Mouse (Mus musculus) midbrain, embryonic 12.5 days (tissue): ENCODE measurements around the gene Tenm3. TPM values are rescaled to one million over a fixed set of nuclear protein-coding genes. Genes with fewer than 3 reads are reported as not detected.

Experiments used
- ATAC-seq: fragments of 200-750 bp; cut with Nextera tagmentation; 2 replicates; pipeline ENCODE4 v1.8.0; 2017; ENCODE audit warnings: low read depth, moderate TSS enrichment, moderate library complexity; ENCODE audit not compliant: low FRiP score
- H3K27ac ChIP-seq: fragments of 300-500 bp; sonication (generic); replicated peaks from 2 replicates; pipeline ENCODE4 v1.5.1; 2016; ENCODE audit warnings: mild to moderate bottlenecking
- H3K27me3 ChIP-seq: fragments of 300-500 bp; sonication (generic); 2 replicates; pipeline ENCODE4 v1.6.1; 2016; ENCODE audit warnings: mild to moderate bottlenecking
- H3K36me3 ChIP-seq: fragments of 300-500 bp; sonication (generic); 2 replicates; pipeline ENCODE4 v1.6.1; 2016
- H3K4me1 ChIP-seq: fragments of 300-500 bp; sonication (generic); 2 replicates; pipeline ENCODE4 v1.6.1; 2016
- H3K4me2 ChIP-seq: fragments of 300-500 bp; sonication (generic); replicated peaks from 2 replicates; pipeline ENCODE4 v1.6.1; 2016; ENCODE audit warnings: mild to moderate bottlenecking, moderate library complexity
- H3K4me3 ChIP-seq: fragments of 300-500 bp; sonication (generic); 2 replicates; pipeline ENCODE4 v1.5.1; 2016; ENCODE audit warnings: mild to moderate bottlenecking
- H3K9ac ChIP-seq: fragments of 300-500 bp; sonication (generic); replicated peaks from 2 replicates; pipeline ENCODE4 v1.6.1; 2016; ENCODE audit warnings: mild to moderate bottlenecking, moderate library complexity
- H3K9me3 ChIP-seq: fragments of 300-500 bp; sonication (generic); 2 replicates; pipeline ENCODE4 v1.6.1; 2016; ENCODE audit warnings: mild to moderate bottlenecking
- WGBS: fragments of 180-500 bp; shearing (Covaris S2); methylation state at CpG from one replicate; pipeline ENCODE4 v1.1.7; 2016; 5-methylcytosine and 5-hydroxymethylcytosine counted together
- polyA plus RNA-seq: library from polyadenylated mRNA; unstranded; fragments of >200 nt; fragmentation: Nextera tagmentation; extraction: Ambion mirVana; gene quantifications from 2 replicates; pipeline ENCODE4 v1.2.1, GENCODE M21; 2016

Gene Tenm3
- polyA plus RNA-seq, 1 experiment from 2014 or later, result 63.9 TPM

DNA sequence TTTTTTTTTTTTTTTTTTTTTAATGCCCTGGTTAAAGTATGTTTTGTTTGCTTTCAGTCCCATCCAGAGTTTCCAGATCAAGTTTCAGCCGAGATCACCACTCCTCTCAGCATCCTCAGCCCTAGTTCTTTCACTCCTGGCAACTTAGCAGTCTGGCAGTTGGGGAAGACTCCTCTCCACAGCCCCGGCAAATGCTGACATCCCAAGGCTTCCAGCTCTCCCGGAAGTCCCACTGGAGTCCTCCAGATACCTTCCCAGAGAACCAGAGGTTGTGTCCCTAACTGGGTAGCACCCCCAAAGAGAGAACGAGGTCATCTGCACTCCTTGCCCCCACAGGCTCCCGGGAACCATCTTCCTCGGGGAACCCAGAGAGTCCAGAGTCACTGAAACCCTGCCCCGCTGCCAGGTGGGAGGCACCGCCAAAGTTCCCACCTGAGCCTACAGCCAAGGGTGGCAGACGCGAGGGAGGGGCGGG lies 1.2 kb downstream of the Tenm3 start:
- H3K27me3 ChIP-seq, result peaks cover 39% of the 10 kb centered on the region
- H3K4me2 ChIP-seq, result peak overlapping the region; percentile 84
- H3K9ac ChIP-seq, result peak overlapping the region; percentile 91
- 0% methylated on average over 11 of the region's 11 CpGs for WGBS
- peaks cover 31% of the 10 kb centered on the region for H3K4me1 ChIP-seq
- peak overlapping the region; percentile 94 for H3K27ac ChIP-seq
- H3K36me3 ChIP-seq, result no peaks in the 10 kb centered on the region
- peak; percentile 2; the same call in 1 of the 2 replicates for ATAC-seq
- H3K4me3 ChIP-seq, result peak overlapping the region; percentile 82
- H3K9me3 ChIP-seq, result no peaks in the 10 kb centered on the region

DNA sequence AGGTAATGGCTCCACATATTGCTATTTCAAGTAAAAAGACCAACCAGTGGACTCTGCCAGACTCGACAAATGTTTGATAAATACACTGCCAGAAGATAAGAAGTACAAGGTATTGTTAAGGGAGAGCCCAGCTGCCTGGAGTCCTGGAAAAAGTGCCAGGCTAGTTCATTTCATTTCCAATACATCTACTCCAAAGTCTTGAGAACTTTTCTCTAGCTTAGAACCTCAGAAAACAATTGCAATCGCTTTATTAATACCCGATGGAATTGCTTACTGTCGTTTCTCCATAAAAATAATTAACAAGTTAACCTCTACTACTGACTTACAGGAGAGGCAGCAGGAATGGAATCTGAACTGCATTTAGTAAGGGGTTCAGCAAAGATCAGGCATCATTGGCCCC lies 1.7 kb downstream of the Tenm3 start:
- Histone ChIP-seq H3K4me2 (peak overlapping the region; percentile 84), H3K9ac (peak overlapping the region; percentile 91)
- no peak for ATAC-seq

DNA sequence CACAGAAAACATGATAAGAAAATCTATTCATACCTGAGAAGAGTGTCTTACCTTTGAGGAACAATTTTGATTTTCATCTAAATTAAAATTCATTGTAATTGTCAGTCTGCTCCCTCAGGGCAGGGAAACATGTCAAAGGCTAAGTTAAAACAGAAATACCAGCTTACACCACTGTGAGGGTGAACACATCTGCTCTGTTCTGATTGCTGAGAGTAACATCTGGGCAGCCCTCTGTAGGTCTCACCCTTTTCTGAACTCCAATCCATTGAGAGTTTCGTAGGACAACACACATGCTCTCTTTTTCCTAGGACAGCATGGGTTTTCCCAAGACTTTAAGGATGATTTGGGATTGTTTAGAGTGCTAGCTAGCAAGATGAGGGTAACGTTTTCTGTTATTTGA lies 8.0 kb downstream of the Tenm3 start:
- 48% methylated on average over 2 of the region's 2 CpGs for WGBS
- Histone ChIP-seq H3K9ac (no peak overlapping the region), H3K9me3 (no peaks in the 10 kb centered on the region), H3K4me3 (no peak overlapping the region), H3K27me3 (peaks cover 4% of the 10 kb centered on the region; the same call in 1 of the 2 replicates), H3K36me3 (no peaks in the 10 kb centered on the region), H3K4me2 (no peak overlapping the region), H3K4me1 (peaks cover 9% of the 10 kb centered on the region), H3K27ac (no peak overlapping the region)
- 0 out of 2 replicates have a peak, but pooled peaks have one; percentile 38 for ATAC-seq

More for the DNA sequence above, 1.7 kb downstream of the Tenm3 start:
- Histone ChIP-seq H3K4me3 (peak overlapping the region; percentile 82), H3K9me3 (no peaks in the 10 kb centered on the region), H3K27me3 (peaks cover 34% of the 10 kb centered on the region), H3K27ac (peak overlapping the region; percentile 94), H3K36me3 (no peaks in the 10 kb centered on the region), H3K4me1 (peaks cover 29% of the 10 kb centered on the region)
- 10% methylated on average over 4 of the region's 4 CpGs for WGBS

DNA sequence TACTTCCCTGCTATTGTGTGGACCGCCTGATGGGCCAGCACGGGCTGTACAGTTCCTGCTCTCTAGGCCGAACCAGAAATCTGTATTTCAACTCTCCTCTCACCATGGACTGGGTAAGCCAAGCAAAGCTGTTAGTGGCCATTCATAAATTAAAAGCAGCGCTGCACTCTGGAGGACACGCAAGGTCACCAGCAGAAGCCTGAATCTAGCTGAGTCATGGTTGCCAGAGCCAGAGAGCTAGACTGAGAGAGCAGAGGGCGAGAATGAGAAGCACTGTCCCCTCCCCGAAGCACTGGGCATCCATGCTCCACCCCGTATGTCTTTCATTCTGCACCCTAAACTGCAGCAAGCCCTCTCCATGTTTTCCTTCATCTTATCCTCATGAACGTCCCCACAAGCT lies 16.3 kb downstream of the Tenm3 start:
- Histone ChIP-seq H3K27me3 (no peaks in the 10 kb centered on the region), H3K27ac (no peak overlapping the region), H3K9me3 (no peaks in the 10 kb centered on the region), H3K36me3 (no peaks in the 10 kb centered on the region), H3K4me1 (no peaks in the 10 kb centered on the region), H3K4me3 (no peak overlapping the region), H3K4me2 (no peak overlapping the region), H3K9ac (no peak overlapping the region)
- 62% methylated on average over 9 of the region's 9 CpGs for WGBS
- peak; percentile 23; the same call in 1 of the 2 replicates for ATAC-seq

DNA sequence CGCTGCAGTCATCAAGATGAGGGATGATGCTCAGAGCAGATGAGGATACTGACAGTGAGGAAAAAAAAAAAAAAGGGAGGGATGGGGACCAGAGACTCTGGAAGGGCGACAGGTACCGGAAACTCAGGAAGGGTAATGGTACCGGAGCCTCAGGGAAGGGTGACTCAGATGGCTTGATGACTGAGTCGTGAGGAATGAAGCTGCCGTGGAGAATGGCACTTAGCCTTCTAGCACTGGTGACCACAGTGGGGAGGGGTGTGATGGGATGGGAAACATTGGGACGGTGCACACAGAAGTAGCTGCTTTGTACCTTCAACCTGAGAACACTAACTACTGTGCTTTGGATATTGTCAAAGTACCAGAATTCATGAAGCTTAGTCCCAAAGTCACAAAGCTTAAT lies 18.1 kb downstream of the Tenm3 start:
- Histone ChIP-seq H3K4me1 (no peaks in the 10 kb centered on the region), H3K36me3 (no peaks in the 10 kb centered on the region), H3K4me3 (no peak overlapping the region), H3K9ac (no peak overlapping the region), H3K27me3 (no peaks in the 10 kb centered on the region), H3K27ac (no peak overlapping the region), H3K9me3 (no peaks in the 10 kb centered on the region), H3K4me2 (no peak overlapping the region)
- ATAC-seq, result no peak
- 88% methylated on average over 7 of the region's 7 CpGs for WGBS

DNA sequence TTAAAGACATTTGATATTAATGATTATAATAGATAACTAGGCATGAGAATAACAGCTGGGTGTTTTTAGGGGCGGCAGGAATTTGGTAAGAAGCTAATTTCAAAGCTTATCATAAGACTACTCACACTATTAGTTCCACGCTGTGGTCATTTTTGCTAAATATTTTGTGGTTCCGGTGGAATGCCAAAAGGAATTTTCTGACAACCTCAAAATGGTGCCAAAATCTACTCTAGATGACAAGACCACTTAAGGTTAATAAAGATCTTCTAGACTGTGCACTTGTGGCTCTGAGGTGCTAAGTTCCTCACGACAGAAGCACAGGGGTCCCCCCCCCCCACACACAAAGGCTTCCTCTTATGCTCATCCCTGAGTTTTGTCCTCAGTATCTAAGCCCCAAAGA lies 21.5 kb downstream of the Tenm3 start:
- Histone ChIP-seq H3K4me3 (no peak overlapping the region), H3K9ac (no peak overlapping the region), H3K27ac (no peak overlapping the region), H3K9me3 (no peaks in the 10 kb centered on the region), H3K27me3 (no peaks in the 10 kb centered on the region), H3K4me1 (peaks cover 3% of the 10 kb centered on the region; the same call in 1 of the 2 replicates), H3K4me2 (no peak overlapping the region), H3K36me3 (no peaks in the 10 kb centered on the region)
- ATAC-seq, result no peak
- WGBS, result 84% methylated on average over 4 of the region's 4 CpGs

DNA sequence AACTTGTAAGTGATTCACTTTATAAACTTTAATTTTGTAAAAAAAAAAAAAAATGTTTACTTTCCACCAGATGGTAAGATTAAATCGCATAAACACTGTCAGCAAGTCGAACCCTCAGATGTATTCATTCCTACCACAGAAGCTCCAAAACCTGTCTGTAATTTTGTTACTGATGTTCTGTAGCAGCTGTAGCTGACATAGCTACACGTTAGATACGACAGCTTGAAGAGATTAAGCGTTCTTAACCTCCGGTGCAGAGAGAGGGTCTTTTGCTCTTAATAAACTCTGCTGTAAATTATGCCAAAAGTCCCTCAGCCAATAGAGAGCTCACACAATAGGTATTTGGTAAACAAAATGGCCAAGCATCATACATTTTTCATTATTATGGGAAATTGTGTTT lies 23.8 kb downstream of the Tenm3 start:
- H3K4me3 ChIP-seq, result no peak overlapping the region
- peaks cover 5% of the 10 kb centered on the region; the same call in 1 of the 2 replicates for H3K4me1 ChIP-seq
- no peaks in the 10 kb centered on the region for H3K9me3 ChIP-seq
- 0 out of 2 replicates have a peak, but pooled peaks cover 2% of the 10 kb centered on the region for H3K36me3 ChIP-seq
- WGBS, result 28% methylated on average over 6 of the region's 6 CpGs
- H3K27ac ChIP-seq, result no peak overlapping the region
- H3K27me3 ChIP-seq, result no peaks in the 10 kb centered on the region
- no peak for ATAC-seq
- H3K9ac ChIP-seq, result no peak overlapping the region
- no peak overlapping the region for H3K4me2 ChIP-seq

DNA sequence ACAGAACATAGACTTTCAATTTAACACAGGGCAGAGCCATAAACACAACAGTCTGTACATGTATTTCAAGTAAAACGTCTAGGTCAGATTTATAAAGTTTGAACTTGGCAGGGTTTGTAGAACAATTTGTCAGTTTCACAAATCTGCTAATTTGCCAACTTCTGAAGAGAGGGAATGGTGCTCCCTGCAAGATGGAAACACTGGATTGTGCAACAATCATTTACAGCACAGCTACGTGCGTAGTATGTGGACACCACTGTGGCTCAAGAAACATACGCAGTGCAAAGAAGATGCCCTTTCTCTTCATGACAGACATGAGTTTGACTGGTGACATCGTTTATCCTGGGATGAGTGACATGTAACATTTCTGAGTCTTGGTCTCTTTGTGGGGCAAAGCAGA lies 24.4 kb downstream of the Tenm3 start:
- Histone ChIP-seq H3K36me3 (0 out of 2 replicates have a peak, but pooled peaks cover 2% of the 10 kb centered on the region), H3K4me1 (peaks cover 5% of the 10 kb centered on the region; the same call in 1 of the 2 replicates), H3K9ac (no peak overlapping the region), H3K4me3 (no peak overlapping the region), H3K4me2 (no peak overlapping the region), H3K9me3 (no peaks in the 10 kb centered on the region), H3K27me3 (no peaks in the 10 kb centered on the region), H3K27ac (no peak overlapping the region)
- no peak for ATAC-seq
- 77% methylated on average over 5 of the region's 5 CpGs for WGBS

DNA sequence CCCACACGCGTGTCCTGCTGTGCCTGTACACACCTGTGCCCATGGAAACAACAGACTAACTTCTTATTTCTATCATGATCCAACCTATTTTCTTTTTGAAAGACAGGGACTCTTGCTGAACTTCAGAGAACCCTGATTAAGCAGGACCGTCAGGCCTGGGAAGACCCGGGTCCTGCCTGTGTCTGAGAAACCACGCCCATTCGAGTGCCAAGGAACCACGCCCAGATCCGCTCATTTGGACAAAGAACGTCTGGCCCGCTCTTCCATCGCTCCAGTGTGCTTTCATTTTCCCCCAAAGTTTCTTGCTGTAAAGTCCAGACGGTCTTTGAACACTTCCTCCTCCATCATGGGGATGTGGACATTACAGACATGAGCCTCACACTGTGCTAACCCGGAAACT lies 26.8 kb downstream of the Tenm3 start:
- peaks cover 8% of the 10 kb centered on the region; the same call in 1 of the 2 replicates for H3K4me1 ChIP-seq
- no peak overlapping the region for H3K27ac ChIP-seq
- no peaks in the 10 kb centered on the region for H3K27me3 ChIP-seq
- H3K9me3 ChIP-seq, result no peaks in the 10 kb centered on the region
- H3K4me3 ChIP-seq, result no peak overlapping the region
- H3K36me3 ChIP-seq, result 0 out of 2 replicates have a peak, but pooled peaks cover 2% of the 10 kb centered on the region
- H3K4me2 ChIP-seq, result no peak overlapping the region
- WGBS, result 62% methylated on average over 13 of the region's 13 CpGs
- no peak overlapping the region for H3K9ac ChIP-seq
- ATAC-seq, result no peak

DNA sequence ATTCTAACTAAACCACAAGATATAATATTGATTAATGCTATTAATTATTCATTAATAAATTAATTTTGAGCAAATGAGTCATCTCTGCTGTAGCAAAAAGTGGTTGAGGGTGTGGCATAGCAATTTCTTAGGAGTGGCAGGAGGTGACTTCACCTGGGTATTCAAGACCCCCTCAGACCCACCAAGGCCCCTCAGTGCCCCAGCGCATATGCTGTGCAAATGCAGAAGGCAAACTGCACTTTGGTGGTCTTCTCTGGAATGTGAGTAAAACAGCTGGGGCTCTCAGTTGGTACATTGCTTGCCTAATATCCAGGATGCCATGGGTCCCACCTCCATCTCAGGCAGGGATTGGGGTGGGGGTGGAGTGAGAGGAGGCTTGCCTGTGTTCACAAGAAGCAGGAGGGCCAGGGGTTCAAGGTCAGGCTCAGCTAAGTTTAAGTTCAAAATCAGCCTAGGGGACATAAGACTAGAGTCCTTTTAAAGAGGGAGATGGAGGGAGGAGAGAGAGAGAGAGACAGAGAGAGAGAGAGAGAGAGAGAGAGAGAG lies 31.5 kb downstream of the Tenm3 start:
- Histone ChIP-seq H3K27ac (no peak overlapping the region), H3K9ac (no peak overlapping the region), H3K36me3 (0 out of 2 replicates have a peak, but pooled peaks cover 2% of the 10 kb centered on the region), H3K9me3 (no peaks in the 10 kb centered on the region), H3K4me2 (no peak overlapping the region), H3K4me1 (peaks cover 18% of the 10 kb centered on the region), H3K4me3 (no peak overlapping the region), H3K27me3 (no peaks in the 10 kb centered on the region)
- peak; percentile 54; the same call in 1 of the 2 replicates for ATAC-seq
- 97% methylated on average over 1 of the region's 1 CpGs for WGBS

DNA sequence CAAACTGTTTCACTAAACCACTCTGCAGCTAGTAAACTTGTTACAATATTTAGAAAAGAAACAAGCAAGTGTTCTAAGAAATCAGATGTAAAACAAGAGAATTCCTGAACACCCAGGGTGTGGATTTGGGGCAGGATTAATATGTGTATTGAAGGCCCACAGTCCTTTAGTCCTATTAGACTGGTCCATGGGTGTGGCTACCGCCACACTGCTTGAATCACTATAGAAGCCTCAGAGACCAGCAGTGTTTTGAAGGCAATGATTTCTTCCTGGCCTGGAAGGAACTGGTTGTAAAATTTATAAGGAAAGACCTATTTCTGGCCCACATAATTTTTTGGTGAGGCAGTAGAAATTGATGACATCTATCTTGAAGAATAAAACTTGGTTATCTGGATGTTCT lies 33.1 kb downstream of the Tenm3 start:
- 0 out of 2 replicates have a peak, but pooled peaks cover 2% of the 10 kb centered on the region for H3K36me3 ChIP-seq
- 37% methylated on average over 1 of the region's 1 CpGs for WGBS
- no peak overlapping the region for H3K4me2 ChIP-seq
- H3K4me3 ChIP-seq, result no peak overlapping the region
- H3K9ac ChIP-seq, result no peak overlapping the region
- peaks cover 18% of the 10 kb centered on the region for H3K4me1 ChIP-seq
- no peaks in the 10 kb centered on the region for H3K27me3 ChIP-seq
- H3K27ac ChIP-seq, result no peak overlapping the region
- H3K9me3 ChIP-seq, result no peaks in the 10 kb centered on the region
- no peak for ATAC-seq

DNA sequence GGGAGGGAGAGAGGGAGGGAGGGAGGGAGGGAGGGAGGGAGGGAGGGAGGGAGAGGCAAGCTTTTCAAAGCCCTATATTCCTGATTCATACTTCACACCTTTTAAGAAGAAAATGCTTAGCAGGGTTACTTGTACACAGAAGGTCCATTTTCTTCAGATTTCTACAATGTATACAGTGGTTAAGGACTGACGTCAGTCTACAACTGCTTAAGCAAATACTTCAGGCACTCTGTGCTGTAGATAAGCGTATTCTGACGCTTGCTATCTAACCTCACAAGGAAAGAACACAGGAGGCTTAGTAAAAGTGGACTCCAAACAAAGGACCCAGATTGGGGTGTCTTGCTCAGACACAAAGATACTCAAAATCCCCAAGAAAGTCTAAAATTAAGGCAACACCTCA lies 34.6 kb downstream of the Tenm3 start:
- Histone ChIP-seq H3K9me3 (no peaks in the 10 kb centered on the region), H3K9ac (no peak overlapping the region), H3K4me2 (no peak overlapping the region), H3K4me3 (no peak overlapping the region), H3K27me3 (no peaks in the 10 kb centered on the region), H3K4me1 (peaks cover 18% of the 10 kb centered on the region), H3K27ac (0 out of 2 replicates have a peak overlapping the region, but pooled peaks have one; percentile 32), H3K36me3 (no peaks in the 10 kb centered on the region)
- no peak for ATAC-seq
- 36% methylated on average over 3 of the region's 3 CpGs for WGBS
